Mouse (Mus musculus) cerebellum, adult 18-20 months (tissue): ENCODE measurements around the gene Nme6.

Experiments used
- DNase-seq, 2 experiments: peaks; one replicate each; pipeline ENCODE4 v3.0.0; 2021

The Nme6 gene

DNA sequence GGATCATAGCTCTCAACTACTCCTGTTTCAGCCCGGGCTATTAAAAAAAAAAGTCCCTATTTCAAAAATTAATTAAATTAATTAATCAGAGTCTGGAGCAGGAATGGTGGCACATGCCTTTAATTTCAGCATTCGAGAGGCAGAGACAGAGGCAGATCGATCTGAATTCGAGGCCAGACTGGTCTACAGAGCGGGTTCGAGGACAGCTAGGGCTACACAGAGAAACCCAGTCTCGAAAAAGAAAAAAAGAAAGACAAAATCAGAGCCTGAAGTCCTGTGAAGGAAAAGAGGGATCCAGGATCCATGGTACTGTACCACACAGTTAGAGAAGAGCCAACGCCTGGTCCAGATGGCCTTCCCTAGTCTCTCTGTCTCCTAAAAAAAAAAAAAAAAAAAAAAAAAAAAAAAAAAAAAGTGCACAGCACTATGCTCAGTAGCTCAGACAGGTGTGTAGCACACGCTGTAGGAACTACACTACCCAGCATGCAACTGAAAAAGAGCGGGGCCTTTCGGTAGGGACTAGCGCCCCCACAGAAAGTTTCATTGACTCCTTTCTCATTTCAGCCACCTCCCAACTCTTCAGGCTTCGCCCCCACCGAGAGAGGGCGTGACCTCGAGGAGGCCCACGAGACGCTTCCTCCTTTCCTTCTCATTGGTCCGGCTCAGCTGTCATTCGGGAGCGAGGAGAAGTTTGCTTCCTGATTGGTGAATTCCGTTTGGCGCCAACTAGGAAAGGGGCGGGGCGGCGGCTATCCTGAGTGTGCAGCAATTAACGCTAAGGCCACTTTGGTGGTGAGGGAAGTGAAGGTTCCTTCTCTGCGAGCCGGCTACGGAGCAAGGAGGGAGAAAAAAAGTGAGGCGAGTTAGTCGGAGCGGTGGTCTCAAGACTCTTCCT is 42.5 kb downstream of the Nme6 start, which contains the start of gene Cdc25a:
TSS of gene Cdc25a (plus strand) at position 783 of the 895 bp plus-strand sequence.
- DNase-seq = peak; percentile 96 to 99

- DNase-seq = peak; percentile 69 to 83
These were observed 43.4 kb downstream of the Nme6 start for GRCm38 (mm10) chr9:109875695-109876601.

DNA sequence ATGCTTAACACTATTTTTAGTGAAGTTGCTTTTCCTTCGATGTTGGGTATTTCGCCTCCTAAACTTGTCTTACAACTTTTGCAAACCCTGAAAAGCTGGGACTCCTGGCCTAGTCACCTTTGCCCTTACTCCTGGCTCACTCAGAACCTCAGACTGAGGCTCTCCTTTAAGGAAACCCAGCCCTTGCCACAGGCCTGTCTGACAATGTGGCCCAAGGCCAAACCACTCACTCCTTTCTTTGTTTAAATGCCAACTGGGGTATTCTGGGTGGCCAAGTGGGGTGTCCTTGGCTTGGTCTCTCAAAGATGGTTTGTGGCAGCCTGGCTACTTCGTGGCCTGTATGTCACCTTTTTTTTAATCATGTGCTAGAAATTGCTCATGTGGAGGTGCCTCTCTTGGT is 44.2 kb downstream of the Nme6 start:
- peak; percentile 18 to 25 for DNase-seq

- DNase-seq = no peak
These were observed 45.1 kb downstream of the Nme6 start for GRCm38 (mm10) chr9:109877666-109878065.

- DNase-seq = no peak
These were observed 46.8 kb downstream of the Nme6 start for GRCm38 (mm10) chr9:109879305-109879704.

GRCm38 (mm10) chr9:109886259-109886658 is 53.7 kb downstream of the Nme6 start:
- DNase-seq = no peak

GRCm38 (mm10) chr9:109887321-109887720 is 54.8 kb downstream of the Nme6 start:
- DNase-seq = no peak

- peak; percentile 53 to 62 for DNase-seq
These were observed 59.0 kb downstream of the Nme6 start for GRCm38 (mm10) chr9:109891501-109891900.
